Mouse (Mus musculus) midbrain, embryonic 11.5 days (tissue): ENCODE measurements around the gene Jarid2. TPM values are rescaled to one million over a fixed set of nuclear protein-coding genes. Genes with fewer than 3 reads are reported as not detected.

Experiments used
- ATAC-seq: fragments of 200-750 bp; cut with Nextera tagmentation; 2 replicates; pipeline ENCODE4 v1.8.0; 2017; ENCODE audit warnings: moderate TSS enrichment, moderate library complexity; ENCODE audit not compliant: low FRiP score
- DNase-seq: peaks from one replicate; pipeline ENCODE4 v3.0.0; 2015; ENCODE audit warnings: low spot score; ENCODE audit errors: missing footprints
- H3K27ac ChIP-seq: fragments of 300-500 bp; sonication (generic); 2 replicates; pipeline ENCODE4 v1.5.1; 2014; ENCODE audit warnings: low read depth, low read length
- H3K27me3 ChIP-seq: fragments of 300-500 bp; sonication (generic); 2 replicates; pipeline ENCODE4 v1.6.1; 2014; ENCODE audit warnings: mild to moderate bottlenecking, low read length, moderate library complexity, mixed read lengths; ENCODE audit not compliant: control insufficient read depth, insufficient read depth
- H3K36me3 ChIP-seq: fragments of 300-500 bp; sonication (generic); 2 replicates; pipeline ENCODE4 v1.6.1; 2014; ENCODE audit warnings: mild to moderate bottlenecking, low read length, moderate library complexity, mixed read lengths; ENCODE audit not compliant: control insufficient read depth, insufficient read depth
- H3K4me1 ChIP-seq: fragments of 300-500 bp; sonication (generic); 2 replicates; pipeline ENCODE4 v1.6.1; 2014; ENCODE audit warnings: low read length; ENCODE audit not compliant: control insufficient read depth, insufficient read depth
- H3K4me2 ChIP-seq: fragments of 300-500 bp; sonication (generic); 2 replicates; pipeline ENCODE4 v1.6.1; 2014; ENCODE audit warnings: mild to moderate bottlenecking, moderate library complexity
- H3K4me3 ChIP-seq: fragments of 300-500 bp; sonication (generic); 2 replicates; pipeline ENCODE4 v1.5.1; 2014; ENCODE audit warnings: low read depth, low read length
- H3K9ac ChIP-seq: fragments of 300-500 bp; sonication (generic); 2 replicates; pipeline ENCODE4 v1.6.1; 2014; ENCODE audit warnings: low read length
- H3K9me3 ChIP-seq: fragments of 300-500 bp; sonication (generic); 2 replicates; pipeline ENCODE4 v1.6.1; 2016; ENCODE audit warnings: low read length; ENCODE audit not compliant: control insufficient read depth
- WGBS: fragments of 180-500 bp; shearing (Covaris S2); extraction: QIAGEN DNeasy Blood & Tissue Kit; methylation state at CpG from one replicate; pipeline ENCODE4 v1.1.7; 2014; 5-methylcytosine and 5-hydroxymethylcytosine counted together
- polyA plus RNA-seq: library from polyadenylated mRNA; unstranded; fragments of >200 nt; fragmentation: Nextera tagmentation; extraction: Ambion mirVana; gene quantifications from 2 replicates; pipeline ENCODE4 v1.2.1, GENCODE M21; 2014

The Jarid2 gene
- polyA plus RNA-seq, 1 experiment from 2014 or later: 37.4 TPM

- 78% methylated on average over 1 of the region's 1 CpGs for WGBS
- Histone ChIP-seq H3K4me1 (no peaks in the 10 kb centered on the region), H3K9me3 (no peaks in the 10 kb centered on the region), H3K4me3 (no peak overlapping the region), H3K27ac (no peak overlapping the region), H3K9ac (no peak overlapping the region), H3K27me3 (no peaks in the 10 kb centered on the region), H3K4me2 (no peak overlapping the region), H3K36me3 (peaks cover 14% of the 10 kb centered on the region)
- ATAC-seq (no peak), DNase-seq (no peak)
Observed at GRCm38 (mm10) chr13:44904271-44904670, 175.0 kb downstream of the Jarid2 start.

DNA sequence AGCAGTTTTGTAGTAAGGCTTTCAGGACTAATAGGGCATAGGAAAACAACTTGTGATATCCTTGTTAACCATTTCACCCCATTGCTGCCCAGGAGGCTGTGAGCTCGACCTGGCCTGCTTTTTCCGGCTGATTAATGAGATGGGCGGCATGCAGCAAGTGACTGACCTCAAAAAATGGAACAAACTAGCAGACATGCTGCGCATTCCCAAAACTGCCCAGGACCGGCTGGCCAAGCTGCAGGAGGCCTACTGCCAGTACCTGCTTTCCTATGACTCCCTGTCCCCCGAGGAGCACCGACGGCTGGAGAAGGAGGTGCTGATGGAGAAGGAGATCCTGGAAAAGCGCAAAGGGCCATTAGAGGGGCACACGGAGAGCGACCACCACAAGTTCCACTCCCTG is 176.9 kb downstream of the Jarid2 start:
- DNase-seq: no peak
- no peaks in the 10 kb centered on the region for H3K4me1 ChIP-seq
- H3K4me2 ChIP-seq: no peak overlapping the region
- WGBS: 93% methylated on average over 11 of the region's 11 CpGs
- peaks cover 16% of the 10 kb centered on the region for H3K36me3 ChIP-seq
- H3K4me3 ChIP-seq: no peak overlapping the region
- H3K9ac ChIP-seq: no peak overlapping the region
- H3K27me3 ChIP-seq: no peaks in the 10 kb centered on the region
- H3K27ac ChIP-seq: no peak overlapping the region
- H3K9me3 ChIP-seq: no peaks in the 10 kb centered on the region
- no peak for ATAC-seq

- Histone ChIP-seq H3K9me3 (no peaks in the 10 kb centered on the region), H3K27me3 (no peaks in the 10 kb centered on the region), H3K4me1 (no peaks in the 10 kb centered on the region), H3K36me3 (peaks cover 10% of the 10 kb centered on the region), H3K4me2 (no peak overlapping the region), H3K9ac (no peak overlapping the region), H3K27ac (no peak overlapping the region), H3K4me3 (no peak overlapping the region)
- DNase-seq (no peak), ATAC-seq (no peak)
- WGBS: 69% methylated on average over 6 of the region's 6 CpGs
Observed at GRCm38 (mm10) chr13:44907702-44908101, 178.4 kb downstream of the Jarid2 start.

- H3K9ac ChIP-seq: no peak overlapping the region
- no peaks in the 10 kb centered on the region for H3K4me1 ChIP-seq
- WGBS: 17% methylated on average over 1 of the region's 1 CpGs
- no peaks in the 10 kb centered on the region for H3K9me3 ChIP-seq
- no peak for DNase-seq
- no peak overlapping the region for H3K4me2 ChIP-seq
- no peaks in the 10 kb centered on the region for H3K27me3 ChIP-seq
- no peak overlapping the region for H3K27ac ChIP-seq
- H3K4me3 ChIP-seq: no peak overlapping the region
- H3K36me3 ChIP-seq: peaks cover 7% of the 10 kb centered on the region
- ATAC-seq: no peak
Observed at GRCm38 (mm10) chr13:44908790-44909189, 179.5 kb downstream of the Jarid2 start.

DNA sequence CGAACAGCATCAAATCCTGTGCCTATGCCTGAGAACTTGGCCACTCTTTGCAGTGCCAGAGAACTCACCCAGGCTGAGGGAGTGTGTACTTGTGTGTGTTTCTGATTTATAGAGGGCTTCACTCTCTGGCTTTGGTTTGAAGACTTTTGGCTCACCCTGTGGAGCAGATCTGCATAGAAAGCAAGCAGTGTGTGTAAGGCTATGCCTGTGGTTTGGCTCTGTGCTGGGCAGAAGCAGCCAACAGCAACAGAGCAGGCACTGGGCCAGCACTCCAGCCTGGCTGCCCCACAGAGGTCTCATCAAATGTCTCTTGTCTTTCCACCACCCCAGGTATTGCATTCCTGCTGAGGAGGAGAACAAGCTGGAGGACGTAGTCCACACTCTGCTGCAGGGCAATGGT is 183.6 kb downstream of the Jarid2 start:
- Histone ChIP-seq H3K27ac (no peak overlapping the region), H3K4me1 (no peaks in the 10 kb centered on the region), H3K4me3 (no peak overlapping the region), H3K9ac (no peak overlapping the region), H3K9me3 (no peaks in the 10 kb centered on the region), H3K36me3 (peaks cover 24% of the 10 kb centered on the region), H3K27me3 (no peaks in the 10 kb centered on the region), H3K4me2 (no peak overlapping the region)
- DNase-seq (no peak), ATAC-seq (no peak)
- WGBS: 96% methylated on average over 2 of the region's 2 CpGs

DNA sequence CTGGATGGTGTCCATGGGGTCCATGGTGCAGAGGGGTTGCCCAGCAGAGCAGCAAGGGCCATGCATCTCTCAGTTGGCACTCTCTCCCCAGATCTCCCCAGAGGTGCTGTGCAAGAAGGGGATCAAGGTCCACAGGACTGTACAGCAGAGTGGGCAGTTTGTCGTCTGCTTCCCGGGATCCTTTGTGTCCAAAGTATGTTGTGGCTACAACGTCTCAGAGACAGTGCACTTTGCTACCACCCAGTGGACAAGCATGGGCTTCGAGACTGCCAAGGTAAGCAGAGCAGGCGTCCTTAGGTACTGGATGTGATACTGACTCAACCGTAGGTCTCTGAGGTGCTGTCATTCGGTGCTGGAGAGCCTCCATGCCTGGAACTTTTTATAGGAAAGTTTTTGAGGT is 184.3 kb downstream of the Jarid2 start:
- Histone ChIP-seq H3K36me3 (peaks cover 24% of the 10 kb centered on the region), H3K9me3 (no peaks in the 10 kb centered on the region), H3K9ac (no peak overlapping the region), H3K4me1 (no peaks in the 10 kb centered on the region), H3K27ac (no peak overlapping the region), H3K4me3 (no peak overlapping the region), H3K27me3 (no peaks in the 10 kb centered on the region), H3K4me2 (no peak overlapping the region)
- ATAC-seq (no peak), DNase-seq (no peak)
- 74% methylated on average over 7 of the region's 7 CpGs for WGBS

DNA sequence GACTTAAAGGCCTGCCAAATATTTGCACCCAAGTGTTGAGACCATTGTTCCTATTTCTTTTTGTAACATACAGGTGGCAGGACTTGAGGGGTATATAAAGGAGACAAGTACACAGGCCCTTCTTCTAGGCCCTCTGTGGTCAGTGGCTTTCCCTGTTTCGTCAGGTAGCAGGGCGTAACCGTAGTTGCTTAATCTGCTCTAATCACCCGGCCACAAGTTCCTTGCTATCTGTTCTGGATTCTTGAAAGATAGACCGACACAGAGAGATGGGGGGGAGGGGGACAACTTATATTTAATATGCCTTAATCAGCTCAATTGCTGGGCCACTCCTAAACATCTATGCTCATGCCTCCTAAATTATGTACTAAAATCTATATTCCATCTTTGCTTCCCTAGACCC is 186.1 kb downstream of the Jarid2 start:
- Histone ChIP-seq H3K27me3 (no peaks in the 10 kb centered on the region), H3K4me1 (no peaks in the 10 kb centered on the region), H3K27ac (no peak overlapping the region), H3K9me3 (no peaks in the 10 kb centered on the region), H3K9ac (no peak overlapping the region), H3K4me2 (no peak overlapping the region), H3K4me3 (no peak overlapping the region), H3K36me3 (peaks cover 24% of the 10 kb centered on the region)
- DNase-seq: no peak
- ATAC-seq: no peak
- WGBS: 91% methylated on average over 5 of the region's 5 CpGs

DNA sequence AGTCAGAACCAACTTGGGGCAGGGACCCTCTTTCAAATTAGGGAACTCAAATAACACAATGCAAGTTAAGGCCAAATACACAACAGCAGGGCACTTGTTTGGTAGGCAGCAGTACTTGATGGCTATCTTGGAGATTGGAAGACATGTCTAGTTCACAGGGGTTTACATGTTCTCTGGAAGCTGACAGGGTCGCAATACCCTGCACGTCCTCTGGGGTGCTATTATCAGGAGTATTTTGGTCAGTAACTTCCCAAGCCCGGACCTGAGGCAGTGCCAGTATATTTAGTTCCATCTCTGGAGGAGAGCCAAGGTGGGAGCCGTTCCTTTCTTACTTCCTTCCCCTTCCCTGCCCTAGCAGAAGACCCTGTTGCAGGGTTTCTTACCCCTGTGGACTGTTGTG is 186.7 kb downstream of the Jarid2 start:
- Histone ChIP-seq H3K4me1 (no peaks in the 10 kb centered on the region), H3K9me3 (no peaks in the 10 kb centered on the region), H3K4me2 (no peak overlapping the region), H3K27me3 (no peaks in the 10 kb centered on the region), H3K9ac (no peak overlapping the region), H3K27ac (no peak overlapping the region), H3K4me3 (no peak overlapping the region), H3K36me3 (peaks cover 24% of the 10 kb centered on the region)
- DNase-seq: peak; percentile 89
- ATAC-seq: no peak
- 79% methylated on average over 4 of the region's 4 CpGs for WGBS

DNA sequence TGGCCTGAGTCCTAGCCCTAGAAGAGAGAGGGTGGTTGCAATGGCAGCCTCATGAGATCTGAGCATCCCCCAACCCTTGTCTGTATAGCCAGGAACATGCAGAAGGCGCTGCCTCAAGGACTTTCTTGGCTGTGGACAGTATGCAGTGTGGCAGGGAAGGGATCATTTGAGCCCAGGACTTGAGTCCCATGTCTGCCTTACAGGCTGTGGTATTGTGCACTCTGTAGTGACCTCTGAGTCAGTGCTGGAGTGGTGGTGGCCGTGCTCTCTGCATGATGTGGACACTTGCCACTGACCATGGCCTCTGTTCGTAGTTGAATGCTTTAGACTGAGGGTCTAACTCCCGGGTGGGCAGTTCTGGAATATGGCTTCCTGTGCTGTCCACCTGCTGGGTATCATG is 187.9 kb downstream of the Jarid2 start:
- H3K36me3 ChIP-seq: peaks cover 24% of the 10 kb centered on the region
- H3K9me3 ChIP-seq: no peaks in the 10 kb centered on the region
- H3K9ac ChIP-seq: no peak overlapping the region
- no peaks in the 10 kb centered on the region for H3K4me1 ChIP-seq
- 91% methylated on average over 4 of the region's 4 CpGs for WGBS
- no peak for ATAC-seq
- no peaks in the 10 kb centered on the region for H3K27me3 ChIP-seq
- no peak overlapping the region for H3K4me2 ChIP-seq
- no peak overlapping the region for H3K27ac ChIP-seq
- H3K4me3 ChIP-seq: no peak overlapping the region
- DNase-seq: no peak

- WGBS: 96% methylated on average over 2 of the region's 2 CpGs
- Histone ChIP-seq H3K27me3 (no peaks in the 10 kb centered on the region), H3K4me2 (no peak overlapping the region), H3K4me3 (no peak overlapping the region), H3K4me1 (no peaks in the 10 kb centered on the region), H3K9ac (no peak overlapping the region), H3K36me3 (peaks cover 24% of the 10 kb centered on the region), H3K27ac (no peak overlapping the region), H3K9me3 (no peaks in the 10 kb centered on the region)
- DNase-seq (no peak), ATAC-seq (no peak)
Observed at GRCm38 (mm10) chr13:44918269-44918668, 189.0 kb downstream of the Jarid2 start.
